Mouse (Mus musculus): Measurements from ENCODE around the gene Wasf2.

DNA sequence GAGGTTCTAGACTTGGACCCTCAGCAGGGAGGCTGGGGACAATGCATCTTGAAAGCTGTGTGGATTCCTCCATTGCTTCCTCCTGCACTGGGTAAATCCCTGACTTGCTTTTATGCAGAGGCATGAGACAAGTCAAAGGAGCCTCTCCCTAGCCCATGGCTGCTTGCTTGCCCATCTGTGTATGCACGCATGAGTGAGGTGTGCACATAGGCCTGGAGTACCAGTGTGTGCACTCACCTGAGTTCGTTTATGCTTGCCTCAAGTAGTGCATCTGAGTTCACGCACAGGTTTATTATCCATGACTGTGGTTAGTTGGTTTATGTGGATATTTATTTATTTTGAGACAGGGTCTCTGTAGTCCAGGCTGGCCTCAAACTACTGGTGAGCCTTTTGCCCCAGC lies 71.9 kb downstream of the Wasf2 start:
- TF ChIP-seq POU5F1 (IDR thresholded peaks at IDR 0.05; ENCODE audit: borderline replicate concordance, low read length) (no peak), CTCF (conservative IDR thresholded peaks at IDR 0.05; ENCODE audit: low read length) (no peak), NANOG (IDR thresholded peaks at IDR 0.05; ENCODE audit: borderline replicate concordance, low read length) (no peak)

All from E14TG2a.4 (cell line).